Mouse (Mus musculus) embryo, embryonic 10.5 days (tissue): ENCODE results near the gene Cyp2u1.
A peak's percentile ranks its signal among the peaks of the same experiment; 100 is the strongest.
"Not testable (repeated sequence)": the region's sequence is repeated elsewhere in the genome, so short reads cannot be mapped to it uniquely, and the experiment has no call there.

Source experiments
- DNase-seq: peaks from one replicate; pipeline ENCODE4 v3.0.0-alpha.2; 2015; ENCODE audit warnings: low spot score

Gene Cyp2u1

GRCm38 (mm10) chr3:131302452-131303319, at the start of gene Cyp2u1:
Gene Cyp2u1, minus strand, starts transcription at chr3:131303227.
- peak; percentile 95 for DNase-seq

- DNase-seq = no peak
These were observed 47.5 kb upstream of the Cyp2u1 start for GRCm38 (mm10) chr3:131350539-131350938.

- no peak for DNase-seq
These were observed 46.0 kb upstream of the Cyp2u1 start for GRCm38 (mm10) chr3:131349013-131349412.

GRCm38 (mm10) chr3:131348579-131348950, 45.5 kb upstream of the Cyp2u1 start:
- DNase-seq = no peak

- DNase-seq = peak; percentile 65
These were observed 45.0 kb upstream of the Cyp2u1 start for GRCm38 (mm10) chr3:131347831-131348578.

GRCm38 (mm10) chr3:131345903-131346302, 42.9 kb upstream of the Cyp2u1 start:
- DNase-seq = no peak

GRCm38 (mm10) chr3:131343311-131343710, 40.3 kb upstream of the Cyp2u1 start:
- peak; percentile 46 for DNase-seq

GRCm38 (mm10) chr3:131340885-131341284, 37.9 kb upstream of the Cyp2u1 start:
- no peak for DNase-seq

- DNase-seq = no peak
These were observed 36.3 kb upstream of the Cyp2u1 start for GRCm38 (mm10) chr3:131339280-131339679.

GRCm38 (mm10) chr3:131337749-131338148, 34.7 kb upstream of the Cyp2u1 start:
- not testable (repeated sequence) for DNase-seq

- no peak for DNase-seq
These were observed 33.6 kb upstream of the Cyp2u1 start for GRCm38 (mm10) chr3:131336629-131337028.

- DNase-seq = no peak
These were observed 32.1 kb upstream of the Cyp2u1 start for GRCm38 (mm10) chr3:131335117-131335547.

- DNase-seq = no peak
These were observed 24.2 kb upstream of the Cyp2u1 start for GRCm38 (mm10) chr3:131327189-131327588.

GRCm38 (mm10) chr3:131326637-131327036, 23.6 kb upstream of the Cyp2u1 start:
- no peak for DNase-seq

- no peak for DNase-seq
These were observed 19.2 kb upstream of the Cyp2u1 start for GRCm38 (mm10) chr3:131322081-131322815.

GRCm38 (mm10) chr3:131320184-131320583, 17.2 kb upstream of the Cyp2u1 start:
- peak; percentile 87 for DNase-seq

- DNase-seq = no peak
These were observed 15.2 kb upstream of the Cyp2u1 start for GRCm38 (mm10) chr3:131318211-131318610.

GRCm38 (mm10) chr3:131317126-131317525, 14.1 kb upstream of the Cyp2u1 start:
- DNase-seq = no peak

GRCm38 (mm10) chr3:131315957-131316510, 13.0 kb upstream of the Cyp2u1 start:
- DNase-seq = no peak

GRCm38 (mm10) chr3:131312340-131312739, 9.3 kb upstream of the Cyp2u1 start:
- no peak for DNase-seq

GRCm38 (mm10) chr3:131310572-131310971, 7.5 kb upstream of the Cyp2u1 start:
- no peak for DNase-seq

- DNase-seq = no peak
These were observed 4.8 kb upstream of the Cyp2u1 start for GRCm38 (mm10) chr3:131307811-131308210.
